In genomic region chr5:106959031-106959430, GRCm38 (mm10) we compare ENCODE assay signal across 11 mouse cellular contexts. TPM values are rescaled to one million over a fixed set of nuclear protein-coding genes. Genes with fewer than 3 reads are reported as not detected.
DNase-seq lines count a peak whose midpoint lies in the region; TF ChIP-seq lines count a peak whose summit lies in the region.
"Had no signal": no experiment of that assay in that cellular context is flagged by ENCODE, and none has a peak within 500 bp of the region (broad histone marks: within the 10 kb centered on the region; RNA-seq: fewer than 3 reads in every experiment).

No protein-coding gene starts in this region.

- no peaks in the 10 kb centered on the region for H3K4me1 ChIP-seq in liver, adult 2 months (ENCODE audit: control insufficient read depth, insufficient read depth, low read length)

- no peaks in the 10 kb centered on the region for H3K79me2 ChIP-seq in liver, adult 2 months (ENCODE audit: control insufficient read depth, insufficient read depth, low read length)

- no peak overlapping the region for H3K4me3 ChIP-seq in liver, adult 2 months (ENCODE audit: insufficient read depth, low read depth, low read length)
- H3K4me3 ChIP-seq: limb, embryonic 12.5 days had no signal

- no peak for TF ChIP-seq CTCF in liver, adult 2 months (IDR thresholded peaks at IDR 0.05; ENCODE audit: low read depth, low read length)
- no peak for TF ChIP-seq CTCF in brain, embryonic 14.5 days (IDR thresholded peaks at IDR 0.05; ENCODE audit: borderline replicate concordance, extremely low read depth, insufficient read depth, insufficient read length)

- 70% methylated on average over 3 of the region's 3 CpGs for whole genome bisulfite sequencing in liver, adult 2 months

- no peak for TF ChIP-seq POLR2A in liver, adult 2 months (IDR thresholded peaks at IDR 0.05; ENCODE audit: extremely low read depth, insufficient read depth, low read length)
- TF ChIP-seq POLR2A in brain, embryonic 14.5 days (IDR thresholded peaks at IDR 0.05; ENCODE audit: borderline replicate concordance, extremely low read depth, insufficient read depth, insufficient read length, poor library complexity, severe bottlenecking) = no peak

- peak; percentile 40 for DNase-seq in liver, adult 2 months (ENCODE audit: extremely low read depth, low read depth, low spot score)
- no peak for DNase-seq in liver
- peak; percentile 30 to 36 for DNase-seq in adrenal gland, adult 18-20 months (ENCODE audit: low spot score in 2 of 2)
- DNase-seq in brain, embryonic 14.5 days (ENCODE audit: low read depth) = peak; percentile 71
- peak; percentile 25 for DNase-seq in ovary, postnatal 14 days (ENCODE audit: low spot score)
- DNase-seq in left cerebral cortex, adult 9 months (ENCODE audit: low spot score in 2 of 2) = no peak
- DNase-seq in natural killer cell, adult 2 months (ENCODE audit: low spot score in 2 of 2) = no peak
- DNase-seq: right cerebral cortex, postnatal 4 days had no signal

- no peaks in the 10 kb centered on the region for H3K36me3 ChIP-seq in liver, adult 2 months (ENCODE audit: control insufficient read depth, insufficient read depth, low read length)
- H3K36me3 ChIP-seq: limb, embryonic 12.5 days had no signal

- no peak overlapping the region for H3K9ac ChIP-seq in liver, adult 2 months (ENCODE audit: low read depth, low read length)
- H3K9ac ChIP-seq: limb, embryonic 12.5 days had no signal

- no peaks in the 10 kb centered on the region for H3K27me3 ChIP-seq in liver, adult 2 months (ENCODE audit: control insufficient read depth, insufficient read depth, low read length)
- H3K27me3 ChIP-seq: limb, embryonic 12.5 days had no signal

- H3K27ac ChIP-seq in liver, adult 2 months (replicated peaks; ENCODE audit: insufficient read depth, low read depth, low read length) = no peak overlapping the region
- H3K27ac ChIP-seq: kidney, postnatal 0 days; limb, embryonic 12.5 days had no signal

RNA-seq across cellular contexts. Expression of gene Cdc7, which starts 5.1 kb away (rescaled TPM):
- 0.28 and 0.47 TPM in 2 replicates for total RNA-seq in liver, adult 2 months (2014; rRNA removed)
- 0.07 and 0.26 TPM in 2 replicates for polyA plus RNA-seq in liver, adult 2 months (2012; rRNA removed)
- 1 to 10 TPM; 2.7 to 3.2 TPM for total RNA-seq in adrenal gland, adult 18-20 months (2021)
- polyA plus RNA-seq in brain, embryonic 14.5 days (2012; rRNA removed) = 48.7 and 67.4 TPM in 2 replicates

RNA-seq across cellular contexts. Expression of gene Hfm1, which starts 32.9 kb away (rescaled TPM):
- total RNA-seq in liver, adult 2 months (2014; rRNA removed) = not detected in 2 replicates
- polyA plus RNA-seq in liver, adult 2 months (2012; rRNA removed) = not detected in 2 replicates
- total RNA-seq in adrenal gland, adult 18-20 months (2021) = under 1 TPM; 0.10 to 0.19 TPM
- polyA plus RNA-seq in brain, embryonic 14.5 days (2012; rRNA removed) = 7.1 and 7.3 TPM in 2 replicates
- total RNA-seq: gastrocnemius, adult 8-10 months had no signal

Comparison
In these comparisons a context has a peak if more than half of its experiments do, and no peak if none do; other contexts are left out.
1. DNase-seq: peak in liver, adult 2 months (single experiment), adrenal gland, adult 18-20 months (2 of 2), brain, embryonic 14.5 days (single experiment) and ovary, postnatal 14 days (single experiment); none in liver (single experiment), left cerebral cortex, adult 9 months (0 of 2) and natural killer cell, adult 2 months (0 of 2).